Mouse (Mus musculus) spleen, adult 18-20 months (tissue): ENCODE measurements around the gene 2310011J03Rik.
"Not testable (repeated sequence)": the region's sequence is repeated elsewhere in the genome, so short reads cannot be mapped to it uniquely, and the experiment has no call there.

Source experiments
- DNase-seq, 2 experiments: peaks; one replicate each; pipeline ENCODE4 v3.0.0; 2022; ENCODE audit warnings: mixed read lengths in 2 of 2

The 2310011J03Rik gene

GRCm38 (mm10) chr10:80320340-80320760 is at the start of gene 2310011J03Rik:
Gene 2310011J03Rik (minus strand): TSS chr10:80320537.
- peak; percentile 80 to 87 for DNase-seq

GRCm38 (mm10) chr10:80368392-80368791 is 48.1 kb upstream of the 2310011J03Rik start:
- no peak for DNase-seq

DNA sequence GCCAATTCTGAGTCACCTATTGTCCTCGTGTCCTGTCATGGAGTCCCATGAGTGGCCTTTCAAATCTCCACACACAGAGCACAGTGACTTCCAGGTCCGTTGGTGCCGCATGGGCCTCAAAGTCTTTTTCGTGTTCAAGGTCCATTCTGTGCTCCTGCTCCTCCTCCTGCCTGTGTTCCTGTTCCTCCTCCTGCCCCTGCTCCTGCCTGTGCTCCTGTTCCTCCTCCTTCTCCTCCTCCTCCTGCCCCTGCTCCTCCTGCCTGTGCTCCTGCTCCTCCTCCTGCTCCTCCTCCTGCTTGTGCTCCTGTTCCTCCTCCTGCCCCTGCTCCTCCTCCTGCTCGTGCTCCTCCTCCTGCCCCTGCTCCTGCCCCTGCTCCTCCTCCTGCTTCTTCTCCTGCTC is 47.6 kb upstream of the 2310011J03Rik start:
- DNase-seq, result no peak

GRCm38 (mm10) chr10:80365736-80366135 is 45.4 kb upstream of the 2310011J03Rik start:
- DNase-seq, result no peak

GRCm38 (mm10) chr10:80363734-80364133 is 43.4 kb upstream of the 2310011J03Rik start:
- DNase-seq, result no peak

DNA sequence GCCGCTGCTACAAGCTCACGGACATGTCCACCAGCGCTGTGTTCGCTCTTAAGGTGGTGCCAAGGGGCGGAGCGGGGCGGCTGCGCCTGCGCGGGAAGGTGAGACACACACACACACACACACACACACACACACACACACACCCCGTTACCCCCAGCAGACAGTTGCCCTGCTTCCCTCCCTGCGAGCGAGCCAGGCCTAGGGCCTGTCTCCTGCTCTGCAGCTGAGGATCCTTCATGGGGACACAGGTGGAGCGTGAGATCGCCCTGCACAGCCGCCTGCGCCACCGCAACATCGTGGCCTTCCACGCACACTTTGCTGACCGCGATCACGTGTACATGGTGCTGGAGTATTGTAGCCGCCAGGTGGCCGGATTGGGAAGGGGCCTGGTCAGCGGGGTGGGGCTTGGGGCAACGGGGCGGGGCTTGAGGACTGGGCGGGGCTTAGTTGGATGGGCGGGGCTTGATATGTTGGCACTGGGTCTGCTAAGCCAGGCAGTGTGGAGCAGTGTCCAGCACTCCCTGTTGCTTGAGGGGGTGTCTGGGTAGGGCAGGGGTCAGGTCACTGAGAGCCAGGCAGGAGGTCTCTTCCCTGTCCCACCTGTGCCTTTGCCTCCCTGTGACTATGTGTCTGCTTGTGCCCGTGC is 37.8 kb upstream of the 2310011J03Rik start:
- DNase-seq, result no peak

DNA sequence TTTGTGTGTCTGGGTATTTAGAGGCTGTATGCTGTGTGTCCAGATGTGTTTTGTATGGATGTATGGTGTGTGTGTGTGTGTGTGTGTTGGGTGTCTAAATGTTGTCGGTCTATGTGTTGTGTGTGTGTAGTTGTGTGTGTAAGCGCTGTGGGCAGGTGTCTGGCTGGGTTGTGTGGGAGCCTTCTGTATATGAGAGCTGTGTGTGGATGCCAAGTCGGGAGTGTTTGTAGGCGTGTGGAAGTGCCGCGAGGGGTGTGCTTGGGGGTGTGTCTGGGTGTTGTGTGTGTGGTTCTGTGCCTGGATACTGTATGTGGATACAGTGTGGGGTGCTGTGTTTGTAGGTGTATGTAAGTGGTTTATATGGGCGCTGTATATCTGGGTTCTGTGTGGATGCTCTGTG is 37.0 kb upstream of the 2310011J03Rik start:
- DNase-seq, result no peak

DNA sequence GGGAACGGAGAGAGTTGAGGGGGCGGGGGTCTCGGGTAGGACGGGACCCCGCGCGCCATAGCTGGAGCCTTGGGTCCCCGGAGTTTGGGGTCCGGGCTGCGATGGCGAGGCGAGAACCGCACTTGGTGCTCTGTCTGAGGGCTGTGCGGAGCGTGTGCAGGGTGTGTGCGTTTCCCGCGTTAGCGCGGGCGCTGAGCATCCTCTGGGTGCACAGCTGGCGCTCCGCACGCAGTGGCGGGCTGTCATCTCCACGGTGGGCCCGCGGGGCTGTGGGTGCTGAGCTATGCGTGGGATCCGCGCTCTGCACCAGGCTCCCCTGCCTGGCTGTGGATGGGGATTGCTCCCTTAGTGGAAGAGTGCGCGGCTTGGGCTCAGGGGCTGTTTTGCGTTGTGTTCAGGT is 36.4 kb upstream of the 2310011J03Rik start:
- DNase-seq, result no peak

DNA sequence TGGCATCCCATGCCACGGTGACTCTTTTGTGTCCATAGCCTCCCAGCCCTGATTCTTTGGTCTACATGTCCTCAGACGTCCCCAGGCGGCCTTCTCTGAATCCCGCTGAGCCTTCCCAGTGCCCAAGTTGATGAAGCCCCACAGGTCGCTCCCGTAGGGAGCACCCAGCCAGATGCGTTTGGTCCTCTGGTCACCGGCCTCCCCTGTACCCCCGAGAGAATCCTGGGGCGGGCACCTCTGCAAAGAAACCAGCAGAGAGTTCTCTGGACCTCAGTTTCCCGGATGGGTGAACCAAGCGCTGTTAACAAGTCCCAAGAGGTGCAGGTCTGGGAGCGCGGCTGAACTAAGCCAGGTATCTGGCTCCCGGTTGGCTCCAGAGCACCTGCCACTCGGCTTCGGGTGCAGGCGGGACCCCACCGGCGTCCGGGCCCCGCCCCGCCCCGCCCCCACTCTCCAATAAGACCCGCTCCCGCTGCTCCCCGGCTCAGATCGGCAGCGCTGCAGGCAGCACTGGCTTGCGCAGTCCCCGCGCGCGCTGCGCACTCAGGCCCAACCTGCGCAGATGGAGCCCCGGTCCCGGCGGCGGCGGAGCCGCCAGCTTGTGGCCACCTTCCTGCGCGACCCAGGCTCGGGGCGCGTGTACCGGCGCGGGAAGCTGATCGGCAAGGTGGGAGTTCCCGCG is 35.8 kb upstream of the 2310011J03Rik start, which contains the start of gene Plk5:
TSS of gene Plk5 (plus strand) at position 459 of the 682 bp plus-strand sequence.
- no peak for DNase-seq

DNA sequence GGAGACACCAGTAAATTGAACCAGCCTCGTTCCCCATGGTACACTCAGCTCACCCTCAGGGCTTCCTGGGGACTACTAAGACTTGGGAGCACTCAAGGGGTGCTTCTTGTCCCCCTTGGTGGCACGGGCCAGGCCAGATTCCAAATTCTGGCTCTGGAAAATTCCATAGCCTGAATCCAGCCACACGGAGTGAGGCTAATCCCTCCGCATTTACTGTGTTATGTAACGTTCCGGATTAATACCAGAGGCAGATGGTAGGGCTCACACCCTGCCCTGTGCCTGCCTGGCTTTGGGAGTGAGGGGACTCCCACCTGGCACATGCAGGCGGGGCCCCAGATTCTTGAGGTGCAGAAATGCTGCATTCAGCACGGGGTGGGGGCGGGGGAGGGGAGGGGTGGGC is 35.1 kb upstream of the 2310011J03Rik start:
- no peak for DNase-seq

GRCm38 (mm10) chr10:80352727-80353126 is 32.4 kb upstream of the 2310011J03Rik start:
- no peak for DNase-seq

GRCm38 (mm10) chr10:80351896-80352295 is 31.6 kb upstream of the 2310011J03Rik start:
- no peak for DNase-seq

DNA sequence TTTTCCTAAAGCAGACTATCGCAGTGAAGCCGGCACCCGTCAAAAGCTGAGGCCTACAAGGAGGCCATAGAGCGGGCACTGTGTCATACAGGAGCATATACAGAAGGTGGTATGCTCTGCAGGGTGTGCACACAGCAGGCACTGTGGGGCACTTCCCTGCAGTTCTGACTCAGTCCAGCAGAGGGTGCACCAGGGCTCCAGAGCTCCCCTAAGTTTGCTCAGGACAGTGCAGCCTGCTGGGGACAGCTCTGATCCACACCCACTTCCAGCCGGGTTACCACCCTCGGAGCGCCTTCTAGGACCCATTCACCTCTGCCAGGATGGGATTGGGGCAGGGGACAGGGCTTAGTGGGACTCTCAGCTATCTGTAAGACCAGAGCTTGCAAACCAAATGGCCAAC is 30.0 kb upstream of the 2310011J03Rik start:
- DNase-seq, result peak; percentile 63 to 90

- DNase-seq, result no peak
Observed at GRCm38 (mm10) chr10:80348981-80349380, 28.6 kb upstream of the 2310011J03Rik start.

- peak; percentile 42 to 69 for DNase-seq
Observed at GRCm38 (mm10) chr10:80348244-80348781, 28.0 kb upstream of the 2310011J03Rik start, which contains the start of gene Adamtsl5. Gene Adamtsl5 (minus strand): TSS chr10:80348412.

DNA sequence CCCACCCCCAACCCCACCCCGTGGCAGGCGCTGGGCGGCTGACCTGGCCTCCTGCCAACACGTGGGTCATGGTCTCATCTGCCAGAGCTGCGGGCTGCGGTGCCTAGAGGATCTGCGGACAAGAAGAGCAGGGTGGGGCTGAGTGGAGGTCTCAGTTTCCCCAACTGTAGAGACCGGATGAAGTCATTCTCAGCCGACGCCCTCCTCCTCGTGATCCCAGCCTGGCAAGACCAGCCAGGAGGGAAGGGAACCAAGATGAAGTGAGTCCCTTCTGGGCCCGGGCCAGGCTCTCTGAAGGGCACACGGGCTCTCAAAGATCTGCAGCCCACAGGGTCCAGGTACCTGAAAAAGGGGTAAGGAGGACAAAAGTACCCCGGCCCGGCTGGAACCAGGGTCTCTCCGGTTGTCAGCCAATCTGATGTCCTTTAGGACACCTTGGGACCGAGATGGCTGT is 27.2 kb upstream of the 2310011J03Rik start:
- DNase-seq, result no peak

DNA sequence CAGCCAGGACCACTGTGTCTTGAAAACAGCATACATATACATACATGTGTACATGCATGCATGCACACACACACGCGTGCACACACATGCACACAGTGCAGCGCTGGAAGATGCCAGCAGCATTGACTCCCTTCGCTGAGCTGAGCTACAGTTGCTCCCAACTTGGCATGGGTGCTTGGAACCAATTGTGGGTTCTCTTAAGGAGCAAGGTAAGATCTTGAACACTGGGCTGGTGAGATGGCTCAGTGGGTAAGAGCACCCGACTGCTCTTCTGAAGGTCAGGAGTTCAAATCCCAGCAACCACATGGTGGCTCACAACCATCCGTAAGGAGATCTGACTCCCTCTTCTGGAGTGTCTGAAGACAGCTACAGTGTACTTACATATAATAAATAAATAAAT is 25.6 kb upstream of the 2310011J03Rik start:
- not testable (repeated sequence) for DNase-seq

DNA sequence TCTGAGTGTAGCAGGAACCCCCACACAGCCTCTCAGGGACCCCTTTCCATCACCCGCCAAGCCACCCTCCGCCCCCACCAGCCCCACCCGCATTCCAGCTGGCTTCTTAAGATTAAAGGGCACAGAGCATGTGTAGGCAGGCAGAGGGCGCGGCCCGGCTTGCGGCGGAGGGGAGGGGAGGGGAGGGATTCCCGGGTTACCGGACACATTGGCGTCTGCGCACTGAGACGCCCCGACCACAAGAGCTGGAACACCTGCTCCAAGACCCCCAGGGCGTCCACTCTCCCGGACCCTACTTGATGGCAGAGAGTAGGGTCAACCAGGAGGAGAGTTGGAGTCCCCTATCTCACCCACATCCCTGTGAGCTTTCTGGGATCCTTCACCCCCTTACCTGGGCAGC is 24.8 kb upstream of the 2310011J03Rik start:
- DNase-seq, result no peak

- no peak for DNase-seq
Observed at GRCm38 (mm10) chr10:80344131-80344661, 23.9 kb upstream of the 2310011J03Rik start.

DNA sequence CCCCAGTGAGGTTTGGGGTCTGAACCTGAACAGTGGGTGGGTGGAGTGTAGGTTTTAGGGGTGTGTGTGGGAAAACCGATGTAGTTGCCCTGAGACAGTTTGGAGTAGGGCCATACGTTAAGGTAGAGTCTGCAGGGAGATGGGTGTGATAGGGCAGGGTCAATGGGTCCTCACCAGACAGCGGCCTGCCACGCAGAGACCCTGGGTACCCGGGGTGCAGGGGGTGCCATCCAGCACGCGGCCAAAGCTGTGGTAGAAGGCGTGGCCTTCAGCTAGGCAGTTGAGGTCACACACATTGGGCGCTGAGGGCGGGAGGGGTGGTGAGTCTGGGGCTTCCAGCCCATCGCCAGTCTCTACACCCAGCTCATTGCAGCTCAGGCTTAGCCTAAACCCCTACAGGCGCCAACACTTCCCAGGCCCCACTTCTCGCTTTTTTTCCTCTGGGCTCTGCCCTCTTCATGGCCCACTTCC is 23.1 kb upstream of the 2310011J03Rik start:
- DNase-seq, result no peak

DNA sequence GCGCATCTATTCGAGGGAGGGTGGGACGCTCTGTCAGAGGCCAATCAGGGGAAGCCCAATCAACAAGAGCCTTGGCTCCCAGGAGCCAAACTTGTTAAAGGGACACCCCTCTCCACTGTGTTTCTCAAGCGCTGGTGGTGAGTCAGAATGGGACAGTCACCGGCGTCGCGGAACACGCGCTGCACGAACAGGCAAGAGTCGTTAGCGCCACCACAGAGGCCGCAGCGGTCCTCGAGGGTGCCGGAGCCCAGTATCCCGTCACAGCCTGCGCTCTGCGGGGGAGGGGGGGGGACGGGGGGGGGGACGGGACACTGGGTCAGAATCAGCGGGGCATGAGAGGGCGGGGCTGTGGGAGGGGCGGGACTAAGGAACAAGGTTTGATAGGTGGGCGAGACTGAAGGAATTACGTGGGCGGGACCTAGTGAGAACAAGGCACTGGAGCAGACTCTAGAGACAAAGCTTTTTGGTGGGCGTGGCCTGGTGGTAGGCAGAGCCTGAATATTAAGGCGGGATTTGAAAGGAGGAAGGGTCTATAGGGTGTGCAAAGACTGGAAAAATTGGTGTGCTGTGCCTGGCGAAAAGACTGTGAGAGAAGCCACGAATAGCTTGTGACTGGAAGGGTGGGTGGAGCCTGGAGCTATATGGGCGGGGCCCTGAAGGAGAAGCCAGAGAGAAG is 22.6 kb upstream of the 2310011J03Rik start:
- DNase-seq, result peak in 1 of 2 experiments; percentile 34

- peak in 1 of 2 experiments; percentile 19 for DNase-seq
Observed at GRCm38 (mm10) chr10:80342305-80342748, 22.0 kb upstream of the 2310011J03Rik start.
